Mouse (Mus musculus): ENCODE measurements at regions not wholly inside any gene's neighbourhood (a gene's known extent, or its start where the extent isn't known, plus 50 kb on each side); places are given as distances from the start of the nearest gene placed in this dataset.

- TF ChIP-seq USF1 (IDR thresholded peaks at IDR 0.05; ENCODE audit: low read depth, low read length), result no peak
- no peak for TF ChIP-seq KAT2A (IDR thresholded peaks at IDR 0.05; ENCODE audit: insufficient replicate concordance, low read length)
- TF ChIP-seq CHD2 (IDR thresholded peaks at IDR 0.05; ENCODE audit: low read length), result no peak
- TF ChIP-seq EP300 (IDR thresholded peaks at IDR 0.05; ENCODE audit: low read length), result no peak
- no peak for TF ChIP-seq RAD21 (IDR thresholded peaks at IDR 0.05; ENCODE audit: low read depth, low read length)
Observed at GRCm38 (mm10) chr6:93461374-93461773, 518.1 kb upstream of the Adamts9 start.
